Mouse (Mus musculus) 416B (cell line): ENCODE results near the gene Pex6.

Experiments used
- DNase-seq: peaks from one replicate; pipeline ENCODE4 v3.0.0; 2011; ENCODE audit warnings: low read depth

Gene Pex6

GRCm38 (mm10) chr17:46701489-46701888, 9.8 kb upstream of the Pex6 start:
- DNase-seq: no peak

GRCm38 (mm10) chr17:46702100-46702499, 9.2 kb upstream of the Pex6 start:
- DNase-seq: no peak

GRCm38 (mm10) chr17:46702506-46702905, 8.8 kb upstream of the Pex6 start:
- no peak for DNase-seq

- no peak for DNase-seq
Observed at GRCm38 (mm10) chr17:46703971-46704886, 7.0 kb upstream of the Pex6 start.

- peak; percentile 98 for DNase-seq
Observed at GRCm38 (mm10) chr17:46704887-46705835, 6.1 kb upstream of the Pex6 start, which contains the start of gene Ppp2r5d. TSS of gene Ppp2r5d (minus strand) at chr17:46705111.

- no peak for DNase-seq
Observed at GRCm38 (mm10) chr17:46706375-46707089, 4.7 kb upstream of the Pex6 start.

GRCm38 (mm10) chr17:46711612-46712271, 479 bp downstream of the Pex6 start:
- DNase-seq: peak; percentile 60

GRCm38 (mm10) chr17:46712442-46712841, 1.2 kb downstream of the Pex6 start:
- peak; percentile 53 for DNase-seq

- no peak for DNase-seq
Observed at GRCm38 (mm10) chr17:46713849-46714248, 2.6 kb downstream of the Pex6 start.

GRCm38 (mm10) chr17:46714756-46715481, 3.7 kb downstream of the Pex6 start:
- DNase-seq: no peak

- no peak for DNase-seq
Observed at GRCm38 (mm10) chr17:46721077-46721476, 9.8 kb downstream of the Pex6 start.

GRCm38 (mm10) chr17:46724477-46725084, 13.3 kb downstream of the Pex6 start:
- no peak for DNase-seq

GRCm38 (mm10) chr17:46725273-46725672, 14.0 kb downstream of the Pex6 start:
- peak; percentile 68 for DNase-seq

GRCm38 (mm10) chr17:46725731-46726645, 14.7 kb downstream of the Pex6 start:
- DNase-seq: no peak

- DNase-seq: no peak
Observed at GRCm38 (mm10) chr17:46727271-46727670, 16.0 kb downstream of the Pex6 start.

GRCm38 (mm10) chr17:46728021-46728420, 16.8 kb downstream of the Pex6 start:
- DNase-seq: peak; percentile 41

- no peak for DNase-seq
Observed at GRCm38 (mm10) chr17:46728496-46728895, 17.2 kb downstream of the Pex6 start.

GRCm38 (mm10) chr17:46728904-46729318, 17.6 kb downstream of the Pex6 start, which contains the start of gene Gnmt:
TSS of gene Gnmt (minus strand) at chr17:46729168.
- no peak for DNase-seq

GRCm38 (mm10) chr17:46734055-46734454, 22.8 kb downstream of the Pex6 start:
- no peak for DNase-seq
